Mouse (Mus musculus) spleen, adult 18-20 months (tissue): ENCODE measurements around the gene Vamp9.
A peak's percentile ranks its signal among the peaks of the same experiment; 100 is the strongest.

Experiments used
- DNase-seq, 2 experiments: peaks; one replicate each; pipeline ENCODE4 v3.0.0; 2022; ENCODE audit warnings: mixed read lengths in 2 of 2

Vamp9 gene

GRCm38 (mm10) chr5:99941776-99942502 lies 35.9 kb downstream of the Vamp9 start:
- DNase-seq = no peak

GRCm38 (mm10) chr5:99952513-99952912 lies 46.5 kb downstream of the Vamp9 start:
- no peak for DNase-seq

GRCm38 (mm10) chr5:99953883-99954282 lies 47.8 kb downstream of the Vamp9 start:
- no peak for DNase-seq

GRCm38 (mm10) chr5:99958666-99959065 lies 52.6 kb downstream of the Vamp9 start:
- no peak for DNase-seq

- no peak for DNase-seq
These were observed 53.3 kb downstream of the Vamp9 start for GRCm38 (mm10) chr5:99959236-99959936.

GRCm38 (mm10) chr5:99959960-99960359 lies 53.9 kb downstream of the Vamp9 start:
- no peak for DNase-seq

GRCm38 (mm10) chr5:99973941-99974340 lies 67.9 kb downstream of the Vamp9 start:
- no peak for DNase-seq

GRCm38 (mm10) chr5:99975061-99975460 lies 69.0 kb downstream of the Vamp9 start:
- DNase-seq = no peak

GRCm38 (mm10) chr5:99975776-99976175 lies 69.7 kb downstream of the Vamp9 start:
- DNase-seq = no peak

- no peak for DNase-seq
These were observed 70.4 kb downstream of the Vamp9 start for GRCm38 (mm10) chr5:99976334-99976955.

- peak; percentile 57 to 68 for DNase-seq
These were observed 71.7 kb downstream of the Vamp9 start for GRCm38 (mm10) chr5:99977516-99978301.

GRCm38 (mm10) chr5:99978699-99979442 lies 72.8 kb downstream of the Vamp9 start, which contains the start of the genes Hnrnpd and 4930524J08Rik:
Hnrnpd (minus strand) TSS chr5:99978938.
4930524J08Rik (plus strand) TSS chr5:99979061.
- peak; percentile 83 to 92 for DNase-seq

- no peak for DNase-seq
These were observed 77.5 kb downstream of the Vamp9 start for GRCm38 (mm10) chr5:99983452-99984061.

- no peak for DNase-seq
These were observed 88.1 kb downstream of the Vamp9 start for GRCm38 (mm10) chr5:99994166-99994565.

GRCm38 (mm10) chr5:99994680-99995079 lies 88.6 kb downstream of the Vamp9 start:
- no peak for DNase-seq

- no peak for DNase-seq
These were observed 94.0 kb downstream of the Vamp9 start for GRCm38 (mm10) chr5:100000048-100000447.

- DNase-seq = no peak
These were observed 94.4 kb downstream of the Vamp9 start for GRCm38 (mm10) chr5:100000500-100000899.
